Mouse (Mus musculus) liver, adult 2 months (tissue): Measurements from ENCODE around the gene Frzb.

Source experiments
- CTCF ChIP-seq: fragments of 200-500 bp; IDR thresholded peaks from 2 replicates; pipeline ENCODE4 v1.5.1; 2011; ENCODE audit warnings: low read depth, low read length, control low read depth
- POLR2A ChIP-seq: fragments of 200-500 bp; IDR thresholded peaks from 2 replicates; pipeline ENCODE4 v1.6.1; 2011; ENCODE audit warnings: low read length, control low read depth; ENCODE audit not compliant: insufficient read depth; ENCODE audit errors: extremely low read depth

GRCm38 (mm10) chr2:80421990-80422389 is 25.4 kb downstream of the Frzb start:
- no peak for TF ChIP-seq CTCF
- no peak for TF ChIP-seq POLR2A
